Mouse (Mus musculus) left cerebral cortex, postnatal 25 days (tissue): Measurements from ENCODE around the gene Nelfe. TPM values are rescaled to one million over a fixed set of nuclear protein-coding genes. Genes with fewer than 3 reads are reported as not detected.

Source experiments
- DNase-seq, 2 experiments: peaks; one replicate each; pipeline ENCODE4 v3.0.0; 2022; ENCODE audit warnings: low spot score in 2 of 2, mixed read lengths in 1 of 2
- intact Hi-C: fragments of 180-260 bp; cut with DNase I; formaldehyde crosslinking; loops from one replicate; pipeline ENCODE4 v1.15.1; 2025
- total RNA-seq, 2 experiments: library from RNA; stranded (reverse); gene quantifications; 2 replicates each; pipeline ENCODE4 v1.2.3; 2021

The Nelfe gene
- total RNA-seq, 2 experiments from 2014 or later = 30.9 to 37.9 TPM

DNA sequence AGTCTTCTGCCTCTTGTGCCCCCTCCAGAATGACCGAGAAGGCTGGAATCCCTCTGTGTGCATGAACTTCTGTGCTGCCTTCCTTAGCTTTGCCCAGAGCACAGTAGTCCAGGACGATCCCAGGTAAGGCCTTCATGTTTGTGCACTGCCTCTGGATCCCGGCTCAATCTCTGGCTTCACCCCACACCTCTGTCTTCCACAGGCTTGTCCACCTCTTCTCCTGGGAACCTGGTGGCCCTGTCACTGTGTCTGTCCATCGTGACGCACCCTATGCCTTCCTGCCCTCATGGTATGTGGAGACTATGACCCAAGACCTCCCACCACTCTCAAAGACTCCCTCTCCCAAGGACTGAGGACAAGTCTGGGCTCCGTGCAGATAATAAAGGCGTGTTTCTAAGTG, 11.4 kb upstream of the Nelfe start:
- intact Hi-C loops = no loop called here
- no peak for DNase-seq

DNA sequence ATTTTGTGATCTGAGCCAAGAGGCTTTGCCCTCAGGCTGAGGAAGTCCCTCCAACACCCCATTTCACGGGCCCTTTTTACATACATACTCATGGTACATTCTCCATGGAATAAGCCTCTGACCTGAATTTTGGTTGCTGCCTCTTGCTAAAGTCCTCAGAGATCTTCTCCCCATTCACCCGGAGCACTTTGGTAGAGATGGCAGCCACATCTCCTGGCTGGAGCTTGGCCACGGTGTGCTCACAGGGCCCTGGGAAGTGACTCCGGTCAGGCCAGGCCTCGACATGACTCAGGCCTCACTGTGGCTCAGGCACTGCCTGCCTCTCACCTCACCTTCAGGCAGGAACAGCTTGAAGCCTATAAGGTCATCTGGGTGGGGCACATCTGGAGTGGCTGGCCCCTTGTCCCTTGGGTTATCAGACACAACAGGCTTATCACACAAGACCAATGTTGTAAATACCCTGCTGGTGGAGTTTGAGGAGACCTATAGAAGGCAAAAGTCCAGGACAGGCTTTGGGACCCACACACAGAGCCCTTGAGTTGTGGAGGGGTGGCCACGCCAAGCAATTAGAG, 9.4 kb upstream of the Nelfe start:
- no peak for DNase-seq
- intact Hi-C loops = no loop called here

DNA sequence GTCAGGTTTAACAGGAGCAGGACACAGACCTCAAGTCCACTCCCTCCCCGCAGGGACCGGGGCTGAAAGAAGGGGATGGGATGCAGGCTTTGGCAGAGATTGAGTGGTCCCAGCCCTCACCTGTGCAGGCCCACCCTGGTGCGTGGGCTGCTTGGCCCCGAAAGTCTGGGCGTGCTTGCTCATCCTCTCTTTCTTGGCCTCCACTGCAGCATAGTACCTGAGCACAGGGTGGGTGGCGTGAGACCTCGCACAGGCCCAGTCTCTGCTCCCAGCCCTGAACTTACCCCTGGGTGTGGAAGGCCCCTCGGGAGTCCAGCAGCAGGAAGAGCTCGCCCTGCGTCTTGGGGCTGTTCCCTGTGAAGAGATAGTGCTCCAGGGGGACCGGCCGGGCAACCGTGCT, 5.3 kb upstream of the Nelfe start:
- DNase-seq = no peak
- intact Hi-C loops = no loop called here

- intact Hi-C loops = no loop called here
- DNase-seq = no peak
Observed at GRCm38 (mm10) chr17:34847192-34847591, 3.0 kb upstream of the Nelfe start.

GRCm38 (mm10) chr17:34847615-34848014, 2.6 kb upstream of the Nelfe start:
- DNase-seq = no peak
- intact Hi-C loops = no loop called here

DNA sequence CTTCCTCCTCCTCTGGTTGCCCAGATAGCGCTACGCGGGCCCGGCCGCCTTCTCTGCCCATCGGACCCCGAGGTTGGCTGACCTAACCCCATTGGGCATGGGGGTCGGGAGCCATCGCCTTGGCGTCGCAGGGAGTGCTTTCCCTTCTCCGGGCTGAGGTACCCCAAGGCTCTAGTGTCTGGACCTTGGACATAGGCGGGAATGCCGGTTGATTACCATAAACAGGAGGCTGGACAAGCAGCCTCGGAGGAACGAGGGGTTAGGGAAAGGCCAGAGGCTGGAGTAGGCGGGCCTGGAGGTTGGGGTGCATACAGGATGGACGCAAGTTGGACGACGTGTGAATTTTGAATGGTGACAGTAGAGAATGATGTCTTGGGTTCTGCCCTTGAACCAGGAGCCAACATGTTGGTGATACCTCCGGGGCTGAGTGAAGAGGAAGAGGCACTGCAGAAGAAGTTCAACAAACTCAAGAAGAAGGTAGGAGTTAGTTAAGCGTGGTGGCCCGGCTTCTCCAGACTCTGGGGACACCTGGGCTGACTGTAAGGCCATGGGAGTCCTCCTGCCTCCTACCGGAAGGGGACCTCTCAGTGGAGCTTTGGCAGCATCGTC, 430 bp downstream of the Nelfe start:
- intact Hi-C loops = loop anchor here (1.0 to 5.0 kb wide), 3 partner anchors 14 to 132 kb away; partner anchors contain the start of genes Lsm2 and Stk19
- DNase-seq = no peak

DNA sequence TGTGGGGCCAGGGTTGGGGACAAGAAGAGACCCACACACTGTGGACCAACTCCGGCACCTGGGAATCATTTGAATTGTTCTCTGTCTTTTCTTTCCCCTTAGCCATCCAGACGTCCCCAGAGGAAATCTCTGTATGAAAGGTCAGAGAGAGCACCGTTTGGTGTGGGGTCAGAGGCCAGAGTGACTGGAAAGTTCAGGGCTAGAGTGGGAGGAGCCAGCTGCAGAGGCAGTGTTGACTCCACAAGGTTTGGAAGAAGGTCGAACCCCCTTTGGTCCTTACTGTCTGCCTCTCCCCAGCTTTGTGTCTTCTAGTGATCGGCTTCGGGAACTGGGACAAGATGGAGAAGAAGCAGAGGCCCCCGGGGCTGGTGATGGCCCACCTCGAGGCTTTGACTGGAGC, 3.3 kb downstream of the Nelfe start:
- DNase-seq = no peak
- intact Hi-C loops = loop anchor here (5.0 kb wide), 2 partner anchors 39 to 129 kb away; partner anchors contain the start of gene Lsm2

GRCm38 (mm10) chr17:34854761-34855160, 4.6 kb downstream of the Nelfe start:
- no peak for DNase-seq
- intact Hi-C loops = loop anchor here (1.0 to 5.0 kb wide), 3 partner anchors 38 to 128 kb away; partner anchors contain the start of gene Lsm2

- intact Hi-C loops = loop anchor here (1.0 to 2.0 kb wide), 2 partner anchors 57 to 91 kb away; no protein-coding TSS in a partner anchor
- peak in 1 of 2 experiments; percentile 26 for DNase-seq
Observed at GRCm38 (mm10) chr17:34855825-34856224, 5.6 kb downstream of the Nelfe start.

DNA sequence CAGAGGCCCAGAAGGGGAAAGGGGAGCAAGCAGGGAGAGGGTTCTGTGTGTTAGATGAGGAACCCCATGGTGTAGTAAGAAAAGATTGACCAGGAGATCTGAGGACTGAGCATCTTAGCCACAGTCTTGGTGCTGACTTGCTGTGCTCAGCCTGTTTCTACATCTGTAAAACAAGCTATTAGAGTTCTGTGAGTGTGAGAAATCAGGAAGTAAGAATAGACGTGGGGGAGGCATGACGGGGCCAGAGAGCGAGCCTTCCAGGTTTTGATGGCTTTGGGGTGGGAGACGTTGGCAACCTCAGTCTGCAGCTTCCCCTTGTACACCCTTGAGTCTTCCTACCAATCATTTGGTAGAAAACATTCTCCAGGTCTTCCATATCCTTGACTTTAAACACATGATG, 8.5 kb downstream of the Nelfe start:
- no peak for DNase-seq
- intact Hi-C loops = no loop called here

DNA sequence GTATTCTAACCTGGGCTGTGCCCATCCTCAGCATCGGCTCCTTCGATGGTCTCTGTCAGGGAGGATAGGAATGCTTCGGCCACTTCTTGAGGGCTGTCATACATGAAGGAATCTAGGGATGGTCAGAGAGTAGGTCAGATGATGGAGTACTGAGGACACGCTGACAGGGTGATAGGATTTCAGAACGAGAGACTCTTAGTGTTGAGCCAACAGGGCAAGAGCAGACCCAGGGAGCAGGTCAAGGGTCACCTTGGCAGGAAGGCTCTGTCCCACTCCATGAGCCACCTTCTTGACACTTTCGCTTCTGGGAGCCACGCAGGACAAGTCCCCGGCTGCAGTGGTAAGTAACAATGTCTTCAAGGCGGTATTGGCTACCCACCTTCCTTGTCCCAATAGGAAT, 10.3 kb downstream of the Nelfe start:
- no peak for DNase-seq
- intact Hi-C loops = no loop called here

DNA sequence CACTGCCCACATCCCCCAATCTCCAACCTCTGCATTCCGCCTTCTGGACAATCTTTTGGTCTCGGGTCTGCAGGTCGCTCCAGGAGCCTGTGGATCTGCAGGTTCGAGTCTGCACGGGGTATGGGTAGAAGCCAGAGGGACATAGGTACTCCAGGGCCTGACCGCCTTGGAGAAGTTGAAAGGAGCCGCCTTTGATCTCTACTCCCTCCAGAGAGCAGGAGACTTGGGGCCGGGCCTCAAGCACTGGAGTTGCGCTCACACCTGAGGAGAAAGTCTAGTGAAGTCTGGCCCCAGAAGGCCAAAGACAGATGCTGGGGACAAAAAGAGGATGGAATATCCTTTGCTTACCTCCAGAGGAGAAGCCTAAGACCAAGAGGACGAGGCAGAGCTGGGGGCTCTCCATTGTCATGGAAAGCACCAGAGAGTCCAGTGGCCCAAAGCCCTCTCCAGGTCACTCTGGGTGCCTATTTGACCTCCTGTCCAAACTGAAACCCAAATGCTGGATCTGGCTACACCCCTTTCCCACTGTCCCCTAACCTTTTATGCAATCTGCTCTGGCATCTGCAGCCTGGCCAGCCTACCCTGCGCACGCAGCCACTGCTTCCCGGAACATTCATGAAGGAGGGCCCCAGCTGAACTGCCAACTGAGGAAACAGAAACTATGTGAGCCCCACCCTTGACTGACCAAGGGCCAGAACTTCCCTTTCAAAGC, 11.7 kb downstream of the Nelfe start:
- DNase-seq = no peak
- intact Hi-C loops = no loop called here

- intact Hi-C loops = no loop called here
- DNase-seq = no peak
Observed at GRCm38 (mm10) chr17:34862416-34863081, 12.4 kb downstream of the Nelfe start, which contains the start of gene Cfb. Cfb (minus strand) TSS chr17:34862518.

- intact Hi-C loops = no loop called here
- no peak for DNase-seq
Observed at GRCm38 (mm10) chr17:34865981-34866380, 15.8 kb downstream of the Nelfe start.

- intact Hi-C loops = no loop called here
- no peak for DNase-seq
Observed at GRCm38 (mm10) chr17:34874321-34874720, 24.1 kb downstream of the Nelfe start.

GRCm38 (mm10) chr17:34879336-34879879, 29.2 kb downstream of the Nelfe start, which contains the start of gene Zbtb12:
Zbtb12 (plus strand) TSS chr17:34879483.
- no peak for DNase-seq
- intact Hi-C loops = no loop called here

DNA sequence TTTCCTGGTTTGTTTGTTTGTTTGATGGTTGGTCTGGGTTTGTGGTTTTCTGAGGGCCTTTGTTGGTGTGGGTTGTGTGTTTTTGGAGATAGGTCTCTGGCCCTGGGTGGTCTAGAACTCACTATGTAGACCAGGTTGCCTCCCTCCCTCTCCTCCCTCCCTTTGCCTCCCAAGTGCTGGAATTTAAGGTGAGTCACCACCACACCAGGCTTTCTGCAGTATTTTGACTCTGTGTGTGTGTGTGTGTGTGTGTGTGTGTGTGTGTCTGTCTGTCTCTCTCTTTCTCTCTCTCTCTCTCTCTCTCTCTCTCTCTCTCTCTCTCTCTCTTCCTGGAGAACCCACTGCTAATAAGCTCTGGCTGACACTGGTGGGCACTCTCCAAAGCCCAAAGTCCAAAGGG, 31.0 kb downstream of the Nelfe start:
- no peak for DNase-seq
- intact Hi-C loops = no loop called here

GRCm38 (mm10) chr17:34881683-34882310, 31.6 kb downstream of the Nelfe start, which contains the start of gene Gm20547:
Gm20547 (minus strand) TSS chr17:34882042.
- no peak for DNase-seq
- intact Hi-C loops = no loop called here

DNA sequence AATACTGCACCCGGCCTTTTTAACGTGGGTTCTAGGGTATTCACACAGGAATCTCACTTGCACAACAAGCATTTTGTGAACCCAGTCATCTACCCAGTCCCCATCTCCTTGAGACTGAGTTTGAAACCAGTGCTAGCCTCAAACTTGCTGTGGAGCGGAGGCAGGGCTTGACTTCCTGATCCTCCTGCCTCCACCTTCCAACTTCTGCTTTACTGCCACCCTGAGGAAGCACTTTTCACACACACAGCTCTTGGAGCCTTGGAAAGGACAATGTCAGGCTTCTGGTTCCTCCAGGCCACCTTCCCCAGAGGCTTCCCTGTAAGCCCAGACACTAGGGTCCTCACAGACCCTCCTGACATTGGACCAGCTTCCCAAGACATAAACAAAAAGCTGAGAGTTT, 33.1 kb downstream of the Nelfe start:
- DNase-seq = no peak
- intact Hi-C loops = no loop called here
